Mouse (Mus musculus): ENCODE results near the gene Mrps6.

Gene Mrps6

DNA sequence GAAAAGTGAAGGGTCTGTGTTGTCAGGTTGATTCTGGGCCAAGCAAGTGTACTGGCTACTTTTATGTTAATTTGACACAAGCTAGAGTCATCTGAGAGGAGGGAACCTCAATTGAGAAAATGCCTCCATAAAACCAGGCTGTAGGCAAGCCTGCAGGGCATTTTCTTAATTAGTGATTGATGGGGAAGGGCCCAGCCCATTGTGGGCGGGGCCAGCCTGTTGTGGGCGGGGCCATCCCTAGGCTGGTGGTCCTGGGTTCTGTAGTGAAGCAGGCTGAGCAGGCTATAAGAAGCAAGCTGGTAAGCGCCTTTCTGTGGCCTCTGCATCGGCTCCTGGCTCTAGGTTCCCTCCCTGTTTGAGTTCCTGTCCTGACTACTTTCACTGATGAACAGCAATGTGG lies 69.2 kb downstream of the Mrps6 start:
- no peak for DNase-seq

DNA sequence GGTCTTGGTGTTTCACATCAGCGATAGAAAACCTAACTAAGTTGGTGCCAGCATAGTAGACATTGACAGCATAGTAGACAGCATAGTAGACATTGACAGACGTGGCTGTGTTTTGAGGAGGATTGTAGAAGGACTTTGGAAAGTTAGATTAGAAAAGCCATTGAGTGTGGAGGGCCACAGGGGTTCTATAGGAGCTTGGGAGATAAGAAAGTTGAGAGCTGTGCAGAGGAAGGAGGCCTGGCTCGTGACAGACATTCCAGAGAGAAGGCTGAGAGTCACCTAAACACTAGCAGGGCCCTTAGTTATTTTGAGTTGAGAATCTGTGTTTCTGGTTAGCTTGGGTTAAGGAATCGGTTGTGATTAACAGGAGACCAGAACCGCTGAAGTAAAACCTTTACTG lies 69.6 kb downstream of the Mrps6 start:
- no peak for DNase-seq

DNA sequence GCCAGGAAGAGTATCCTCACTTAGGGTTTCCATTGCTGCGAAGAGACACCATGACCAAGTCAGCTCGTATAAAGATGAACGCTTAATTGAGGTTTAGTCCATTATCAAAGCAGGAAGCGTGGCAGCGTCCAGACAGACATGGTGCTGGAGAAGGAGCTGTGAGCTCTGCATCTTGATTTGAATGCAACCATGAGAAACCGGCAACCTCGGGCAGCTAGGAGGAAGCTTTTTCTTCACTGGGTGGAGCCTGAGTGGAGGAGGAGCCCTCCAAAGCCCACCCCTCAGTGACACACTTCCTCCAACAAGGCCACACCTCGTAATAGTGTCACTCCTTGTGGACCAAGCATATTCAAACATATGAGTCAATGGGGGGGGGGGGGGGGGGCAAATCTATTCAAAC lies 71.8 kb downstream of the Mrps6 start:
- no peak for DNase-seq

DNA sequence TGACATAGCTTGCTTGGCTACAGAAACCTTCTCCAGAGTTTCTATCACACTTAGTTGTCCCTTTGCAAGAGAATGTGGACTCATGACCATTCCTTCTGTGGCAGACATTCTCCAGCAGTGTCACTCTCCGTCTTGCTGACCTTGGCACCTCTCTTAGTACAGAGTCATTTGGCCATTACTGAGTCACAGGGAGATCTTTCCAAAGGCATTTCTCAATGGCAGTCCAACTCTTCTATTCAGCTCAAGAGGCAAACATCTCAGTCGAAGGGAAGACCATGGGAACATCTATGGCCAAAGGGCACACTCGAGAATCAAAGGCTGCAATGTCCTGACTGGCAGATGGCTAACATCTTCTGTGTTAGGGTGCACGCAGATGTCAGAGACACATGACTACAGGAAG lies 74.4 kb downstream of the Mrps6 start:
- DNase-seq: no peak

DNA sequence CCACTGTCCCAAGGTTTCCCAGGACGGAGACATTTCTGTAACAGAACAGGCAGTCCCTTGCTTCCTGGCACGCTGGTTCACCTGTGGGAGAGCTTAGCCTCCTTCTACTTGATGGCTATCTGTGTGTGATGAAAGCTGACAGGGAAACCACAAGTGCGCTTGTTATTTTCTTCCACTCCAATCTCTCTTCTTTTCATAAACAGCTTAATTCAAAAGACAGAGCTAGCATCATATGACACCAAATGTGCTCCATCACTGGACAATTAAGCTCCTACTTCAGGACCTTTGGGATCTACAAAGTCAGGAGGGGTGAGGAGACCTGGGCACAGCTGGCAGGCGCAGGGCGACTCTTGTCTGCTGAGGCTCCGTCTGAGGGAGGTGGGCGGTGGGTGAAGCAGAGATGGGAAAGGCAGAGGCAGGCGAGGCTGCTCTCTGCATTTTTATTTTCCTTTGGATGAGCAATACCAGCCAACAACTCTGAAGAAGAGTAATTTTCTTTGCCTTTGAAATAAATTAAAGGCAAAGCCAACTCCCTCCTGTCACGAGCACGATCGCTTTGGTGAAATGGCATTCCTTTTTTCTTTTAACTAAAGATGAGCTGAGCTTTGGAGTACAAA lies 76.2 kb downstream of the Mrps6 start:
- DNase-seq: no peak

DNA sequence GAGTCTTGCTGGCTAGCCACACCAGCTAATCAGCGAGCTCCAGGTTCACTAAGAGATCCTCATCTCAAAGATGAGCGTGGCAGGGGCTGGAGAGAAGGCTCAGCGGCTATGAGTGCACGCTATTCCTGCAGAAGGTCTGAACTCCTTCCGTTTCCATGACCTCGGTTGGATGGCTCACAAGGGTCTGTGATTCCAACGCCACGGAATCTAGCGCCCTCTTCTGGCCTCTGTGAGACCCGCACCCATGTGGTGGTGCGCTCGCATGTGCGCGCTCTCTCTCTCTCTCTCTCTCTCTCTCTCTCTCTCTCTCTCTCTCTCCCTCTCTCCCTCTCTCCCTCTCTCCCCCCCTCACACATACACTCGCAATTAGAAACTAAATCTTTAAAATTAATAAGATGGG lies 78.2 kb downstream of the Mrps6 start:
- no peak for DNase-seq

DNA sequence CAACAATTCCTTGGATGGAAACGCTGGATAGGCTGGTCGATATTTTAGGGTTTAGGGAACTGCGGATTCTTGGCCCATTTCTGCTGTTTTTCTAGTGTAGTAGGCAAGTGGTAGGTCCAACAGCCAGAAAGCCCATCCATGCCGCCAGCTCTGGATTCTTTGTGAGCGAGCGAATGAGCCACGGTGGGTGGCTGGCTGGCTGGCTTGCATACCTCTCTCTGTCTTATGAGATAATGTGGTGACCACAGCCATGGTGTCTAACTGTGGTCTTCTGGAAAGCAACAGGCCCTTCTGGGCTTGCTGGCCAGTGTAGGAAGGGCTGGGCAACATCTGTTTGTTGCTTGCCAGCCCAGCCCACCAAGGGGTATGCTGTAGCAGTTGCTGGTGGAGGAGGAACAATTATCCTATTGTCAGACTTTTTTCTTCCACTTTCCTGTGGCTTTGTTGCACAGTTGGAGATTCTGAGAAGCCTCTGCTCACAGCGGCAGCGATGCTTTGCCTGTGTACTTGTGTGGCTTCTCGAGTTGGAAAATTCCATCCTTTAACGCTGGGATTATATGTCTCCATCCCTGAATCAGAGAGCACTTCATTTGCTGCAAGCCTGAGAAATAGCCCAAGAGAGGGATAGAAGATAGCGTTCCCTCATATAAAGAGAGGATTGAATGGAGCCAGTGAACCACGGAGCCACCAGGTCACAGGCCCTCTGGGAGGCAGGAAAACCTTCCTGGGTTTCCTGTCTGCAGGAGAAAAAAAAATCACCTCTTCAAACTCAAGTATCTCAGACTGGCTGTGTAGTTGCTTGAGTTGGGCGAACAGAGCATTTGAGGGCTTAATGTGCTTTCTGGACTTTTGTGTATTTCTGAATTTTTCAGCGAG lies 81.6 kb downstream of the Mrps6 start:
- DNase-seq: no peak

DNA sequence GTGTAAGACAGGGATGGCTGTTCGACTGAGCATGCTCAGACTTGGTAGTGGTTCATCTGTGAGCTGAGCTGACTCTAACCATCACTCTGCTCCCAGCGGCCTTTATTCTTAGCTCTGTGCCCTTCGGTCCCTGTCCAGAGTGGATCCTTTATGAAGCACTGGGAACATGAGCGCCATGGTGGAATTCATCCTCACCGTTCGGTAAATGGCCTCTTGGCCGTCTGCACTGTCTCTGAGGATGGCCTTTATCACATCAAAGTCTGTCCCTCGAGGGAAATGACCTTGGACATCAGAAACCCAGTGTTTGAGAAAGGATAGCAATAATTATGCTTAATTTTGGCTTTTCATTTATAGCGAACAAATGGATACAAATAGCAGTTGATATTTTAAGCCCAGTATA lies 82.3 kb downstream of the Mrps6 start:
- no peak for DNase-seq

DNA sequence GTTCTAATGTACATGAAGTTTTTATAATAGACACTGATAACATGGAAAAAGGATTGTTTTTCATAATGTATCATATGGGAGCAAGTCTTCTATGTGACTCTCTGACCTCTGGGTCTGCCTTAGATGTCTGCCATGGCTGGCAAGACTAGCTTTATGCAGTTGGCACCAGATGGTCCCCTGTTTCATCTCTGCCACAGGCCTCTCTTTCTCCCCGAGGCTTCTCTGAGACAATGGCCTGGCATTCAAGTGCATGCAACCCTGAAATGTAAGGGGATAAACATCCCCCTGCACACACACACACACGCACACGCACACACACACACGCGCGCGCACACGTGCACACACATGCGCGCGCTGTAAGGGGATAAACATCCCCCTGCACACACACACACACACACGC lies 83.0 kb downstream of the Mrps6 start:
- no peak for DNase-seq

DNA sequence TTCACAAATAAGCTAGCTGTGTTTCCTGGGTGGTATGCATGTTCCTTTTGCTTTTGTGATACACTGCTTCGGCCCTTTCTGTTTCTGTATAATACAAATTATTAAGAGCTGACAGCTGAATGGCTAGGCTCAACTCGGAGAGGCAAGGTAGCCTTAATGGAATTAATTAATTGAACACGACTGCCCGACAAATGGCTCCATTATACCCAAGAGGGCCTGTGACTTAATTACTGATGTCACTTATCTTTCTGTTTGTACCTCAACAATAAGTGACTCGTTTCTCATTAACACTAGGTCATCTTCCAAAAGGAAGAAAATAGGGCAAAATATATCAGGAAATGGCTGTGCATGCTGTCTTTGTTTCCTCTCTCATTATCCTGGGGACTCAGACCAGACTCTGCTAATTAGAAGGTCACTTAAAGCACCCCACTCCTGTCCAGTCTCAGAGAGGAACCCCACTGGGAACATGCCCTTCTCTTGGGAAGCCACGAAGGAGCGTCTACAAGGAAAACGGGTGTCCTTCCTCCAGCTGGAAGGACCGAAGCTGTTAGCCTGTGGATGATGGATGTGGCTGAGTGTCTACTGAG lies 84.4 kb downstream of the Mrps6 start:
- DNase-seq: no peak

DNA sequence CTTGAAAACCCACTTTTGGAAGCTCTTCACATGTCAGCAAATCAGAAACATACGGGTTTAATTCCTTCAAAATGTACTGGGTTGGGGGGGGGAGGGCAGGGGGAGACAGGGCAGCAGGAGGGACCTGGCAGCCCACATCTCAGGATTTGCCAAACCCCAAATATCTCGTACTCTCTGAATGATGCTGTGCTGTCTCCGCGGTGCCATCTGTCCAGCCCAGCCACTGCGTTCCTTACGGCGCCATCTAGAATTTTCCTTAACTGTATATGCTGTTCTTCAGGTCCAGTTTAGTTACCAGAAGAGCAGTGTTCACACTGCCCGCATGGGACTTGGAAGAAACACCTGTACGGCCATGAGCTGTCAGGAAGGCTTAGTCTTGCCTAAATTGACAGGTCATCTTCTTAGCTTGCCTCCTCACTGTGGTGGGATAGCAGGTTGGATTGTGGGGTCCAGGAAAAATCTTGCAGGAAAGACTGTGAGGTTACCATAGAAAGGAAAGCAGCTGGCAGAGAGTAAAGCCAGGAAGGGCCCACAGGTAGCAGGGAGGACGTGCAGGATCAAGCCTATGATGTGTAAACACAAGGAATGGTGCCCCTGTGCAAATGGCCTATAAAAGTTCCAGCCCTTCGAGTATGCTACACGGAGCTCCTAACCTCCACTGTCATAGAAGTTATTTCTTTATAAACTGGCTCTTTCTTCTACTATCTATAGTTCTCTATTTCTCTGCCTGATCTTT lies 89.7 kb downstream of the Mrps6 start:
- DNase-seq: no peak

DNA sequence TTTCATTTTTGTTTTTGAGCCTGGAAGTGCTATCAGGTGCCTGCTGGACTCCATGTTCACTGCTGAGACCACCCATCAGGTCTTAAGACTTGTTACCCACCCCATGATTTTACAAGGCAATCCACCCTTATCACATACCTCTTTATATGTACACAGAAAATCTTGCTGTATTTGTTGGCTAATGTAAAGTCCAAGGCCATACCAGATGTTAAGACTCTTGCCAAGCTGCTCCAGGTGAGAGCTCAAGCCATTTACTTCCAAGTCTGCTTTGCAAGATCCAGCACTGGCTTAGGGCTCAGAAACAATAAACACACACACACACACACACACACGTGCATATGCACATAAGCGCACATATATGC lies 90.3 kb downstream of the Mrps6 start:
- no peak for DNase-seq

DNA sequence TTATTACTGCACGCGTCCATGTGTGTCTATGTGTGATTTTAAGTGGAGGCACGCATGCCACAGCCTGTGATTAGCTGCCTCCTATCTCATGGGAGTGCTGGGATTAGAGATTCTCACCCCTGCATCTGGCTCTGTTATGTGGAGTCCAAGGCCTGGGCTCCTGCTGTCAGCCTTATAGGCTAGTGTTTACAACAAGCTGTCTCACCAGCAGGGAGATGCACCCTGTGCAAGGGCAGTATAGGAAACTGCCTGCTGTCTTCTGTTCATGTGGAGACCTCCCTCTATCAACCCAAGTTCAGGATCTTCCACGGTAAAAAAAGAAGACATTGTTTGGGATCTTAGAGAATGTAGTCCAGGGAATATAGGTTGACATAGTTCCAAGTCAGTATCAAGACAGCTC lies 92.9 kb downstream of the Mrps6 start:
- no peak for DNase-seq

DNA sequence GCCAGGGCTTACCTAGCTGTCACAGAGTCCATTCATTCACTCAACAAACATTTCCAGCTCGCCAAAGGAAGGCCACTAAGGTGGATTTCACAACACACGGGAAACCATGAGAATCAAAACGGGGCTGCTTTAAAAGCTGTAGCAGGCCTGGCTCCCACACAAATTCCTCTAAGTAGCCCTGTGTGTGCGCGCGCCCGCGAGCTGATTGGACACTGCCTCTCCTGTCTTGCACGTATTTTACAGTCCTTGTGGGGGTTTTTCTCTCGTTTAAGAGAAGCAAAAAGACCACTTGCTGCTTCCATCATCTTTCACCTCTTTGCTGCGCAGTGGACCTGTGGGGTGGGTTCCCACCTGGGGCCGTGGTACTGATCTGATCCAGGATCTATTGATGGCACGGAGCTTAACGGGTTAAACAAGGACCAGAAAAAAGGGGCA lies 100.0 kb downstream of the Mrps6 start:
- peak; percentile 65 for DNase-seq

DNA sequence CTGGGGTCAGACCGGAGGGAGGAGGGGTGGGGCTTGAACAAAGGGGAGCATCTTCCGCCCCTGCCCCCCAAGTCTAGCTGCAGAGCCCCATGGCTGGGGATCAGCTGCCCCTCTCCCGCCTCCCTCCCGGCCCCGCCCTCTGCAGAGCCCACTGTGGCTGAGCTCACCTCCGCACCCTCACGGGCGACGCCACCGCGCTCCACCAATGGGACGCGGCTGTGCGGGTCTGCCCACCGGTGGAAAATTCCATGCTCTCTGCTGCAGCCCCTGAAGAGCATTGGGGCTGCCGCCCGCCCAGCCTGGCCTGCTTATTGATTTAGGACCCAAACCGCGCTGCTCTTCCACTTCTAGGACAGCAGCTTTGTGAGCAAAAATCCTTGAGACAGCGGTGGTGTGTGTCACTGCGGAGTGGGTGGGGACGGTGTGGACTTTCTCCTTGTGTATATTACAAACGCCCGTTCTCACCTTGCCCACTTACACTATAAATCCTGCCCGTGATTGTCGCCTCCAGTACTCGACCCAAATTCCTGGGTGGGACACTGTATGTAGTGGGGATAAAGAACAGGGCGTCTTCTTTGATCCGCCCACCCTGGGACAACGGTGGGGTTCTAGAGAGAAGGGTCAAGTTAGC lies 100.5 kb downstream of the Mrps6 start:
- peak; percentile 86 for DNase-seq

DNA sequence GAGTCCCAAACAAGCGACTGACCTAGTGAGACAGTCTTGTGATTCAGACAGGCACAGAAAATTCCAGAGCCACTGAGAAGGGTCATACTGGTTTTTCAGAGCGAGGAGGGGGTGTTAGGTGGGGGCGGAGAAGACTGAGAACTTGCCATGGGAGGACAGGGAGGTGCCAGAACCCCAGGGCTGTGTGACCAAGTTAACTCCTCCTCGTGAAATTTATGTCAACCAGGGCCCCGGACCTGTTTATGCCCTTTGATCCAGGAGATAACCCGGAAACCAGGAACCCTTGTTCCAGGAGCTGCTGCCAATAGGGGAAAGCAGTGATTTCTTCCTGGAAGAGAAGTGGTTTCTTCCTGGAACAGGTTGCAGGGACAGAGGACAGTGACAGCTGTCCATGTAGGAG lies 101.0 kb downstream of the Mrps6 start:
- peak; percentile 28 for DNase-seq

Data from cerebellum, adult 11 months (tissue).